Mouse (Mus musculus) forebrain, embryonic 11.5 days (tissue): ENCODE measurements around the gene Smpd3. TPM values are rescaled to one million over a fixed set of nuclear protein-coding genes. Genes with fewer than 3 reads are reported as not detected.
"Not testable (repeated sequence)": the region's sequence is repeated elsewhere in the genome, so short reads cannot be mapped to it uniquely, and the experiment has no call there.

Experiments
- ATAC-seq: fragments of 200-750 bp; cut with Nextera tagmentation; replicated peaks from 2 replicates; pipeline ENCODE4 v1.8.0; 2017; ENCODE audit warnings: moderate TSS enrichment; ENCODE audit not compliant: low FRiP score
- DNase-seq: peaks from one replicate; pipeline ENCODE4 v3.0.0-alpha.2; 2017; ENCODE audit warnings: low spot score
- H3K27ac ChIP-seq: fragments of 300-500 bp; sonication (generic); 2 replicates; pipeline ENCODE4 v1.5.1; 2014; ENCODE audit warnings: low read depth, low read length
- H3K27me3 ChIP-seq: fragments of 300-500 bp; sonication (generic); 2 replicates; pipeline ENCODE4 v1.6.1; 2014; ENCODE audit warnings: mild to moderate bottlenecking, low read length, mixed read lengths; ENCODE audit not compliant: control insufficient read depth, insufficient read depth
- H3K36me3 ChIP-seq: fragments of 300-500 bp; sonication (generic); 2 replicates; pipeline ENCODE4 v1.6.1; 2014; ENCODE audit warnings: mild to moderate bottlenecking, low read length, moderate library complexity, mixed read lengths; ENCODE audit not compliant: control insufficient read depth, insufficient read depth
- H3K4me1 ChIP-seq: fragments of 300-500 bp; sonication (generic); replicated peaks from 2 replicates; pipeline ENCODE4 v1.6.1; 2014; ENCODE audit warnings: low read length, mixed read lengths; ENCODE audit not compliant: control insufficient read depth, insufficient read depth
- H3K4me2 ChIP-seq: fragments of 300-500 bp; sonication (generic); 2 replicates; pipeline ENCODE4 v1.6.1; 2014; ENCODE audit warnings: low read depth, mild to moderate bottlenecking, low read length, moderate library complexity, mixed read lengths; ENCODE audit not compliant: severe bottlenecking
- H3K4me3 ChIP-seq: fragments of 300-500 bp; sonication (generic); 2 replicates; pipeline ENCODE4 v1.5.1; 2014; ENCODE audit warnings: low read depth, low read length
- H3K9ac ChIP-seq: fragments of 300-500 bp; sonication (generic); 2 replicates; pipeline ENCODE4 v1.6.1; 2014; ENCODE audit warnings: low read length
- H3K9me3 ChIP-seq: fragments of 300-500 bp; sonication (generic); 2 replicates; pipeline ENCODE4 v1.6.1; 2016; ENCODE audit warnings: low read length, mixed read lengths; ENCODE audit not compliant: control insufficient read depth
- WGBS: fragments of 180-500 bp; shearing (Covaris S2); extraction: QIAGEN DNeasy Blood & Tissue Kit; methylation state at CpG from one replicate; pipeline ENCODE4 v1.1.7; 2014; 5-methylcytosine and 5-hydroxymethylcytosine counted together
- polyA plus RNA-seq: library from polyadenylated mRNA; unstranded; fragments of >200 nt; fragmentation: Nextera tagmentation; extraction: Ambion mirVana; gene quantifications from 2 replicates; pipeline ENCODE4 v1.2.1, GENCODE M21; 2014

The Smpd3 gene
- polyA plus RNA-seq, 1 experiment from 2014 or later: 11.8 TPM

DNA sequence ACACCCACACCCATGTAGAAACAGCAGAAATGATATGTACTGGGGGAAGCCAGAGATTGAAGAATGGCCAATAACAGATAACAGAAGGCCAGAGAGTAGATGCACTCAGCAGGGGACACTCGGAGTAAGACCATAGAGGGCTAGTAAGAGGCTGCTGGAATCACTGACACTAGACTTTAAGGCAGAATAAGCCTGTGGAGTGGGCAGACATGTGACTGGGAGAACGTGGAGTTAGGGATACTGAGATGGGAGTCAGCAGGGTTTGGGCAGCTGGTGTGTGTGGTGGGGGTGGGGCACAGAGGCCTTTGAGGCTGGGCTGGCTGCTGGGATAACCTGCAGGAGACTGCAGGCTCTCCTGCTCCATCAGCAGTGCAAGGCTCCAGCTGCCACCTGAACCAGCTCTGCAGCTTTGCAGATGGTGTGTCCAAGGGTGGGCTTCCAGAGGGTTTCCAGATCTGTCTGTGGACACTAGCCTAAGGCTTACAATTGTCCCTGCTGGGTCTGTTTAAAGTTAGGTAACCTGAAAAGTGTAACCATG lies 31.0 kb downstream of the Smpd3 start:
- not testable (repeated sequence) for ATAC-seq, H3K4me1 ChIP-seq, H3K4me3 ChIP-seq, DNase-seq, H3K36me3 ChIP-seq, H3K4me2 ChIP-seq, H3K27ac ChIP-seq, H3K9ac ChIP-seq, H3K27me3 ChIP-seq, H3K9me3 ChIP-seq
- WGBS: 44% methylated on average over 2 of the region's 2 CpGs

DNA sequence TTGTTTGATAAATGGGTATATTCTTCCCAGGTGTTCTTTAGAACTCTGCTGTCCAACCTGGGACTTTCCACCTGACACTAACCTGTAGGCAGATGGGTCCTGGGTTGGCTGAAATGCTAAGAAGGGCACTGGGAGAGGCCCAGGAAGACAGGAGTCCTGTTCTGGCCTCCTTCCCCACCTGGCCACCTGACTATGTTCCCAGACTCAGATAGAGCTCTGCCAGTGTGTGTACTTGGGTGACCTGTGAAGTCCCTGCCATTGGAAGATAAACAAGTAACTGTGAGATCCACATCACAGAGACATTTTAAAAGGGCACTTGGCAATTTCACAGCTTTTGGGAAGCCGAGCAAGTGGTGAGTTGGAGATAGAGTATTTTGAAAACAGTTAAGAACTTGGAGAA lies 31.7 kb downstream of the Smpd3 start:
- 87% methylated on average over 1 of the region's 1 CpGs for WGBS
- H3K4me1 ChIP-seq: no peaks in the 10 kb centered on the region
- no peaks in the 10 kb centered on the region for H3K27me3 ChIP-seq
- DNase-seq (no peak), ATAC-seq (no peak)
- H3K9me3 ChIP-seq: no peaks in the 10 kb centered on the region
- H3K9ac ChIP-seq: no peak overlapping the region
- no peaks in the 10 kb centered on the region for H3K36me3 ChIP-seq
- H3K27ac ChIP-seq: no peak overlapping the region
- H3K4me3 ChIP-seq: no peak overlapping the region
- no peak overlapping the region for H3K4me2 ChIP-seq

DNA sequence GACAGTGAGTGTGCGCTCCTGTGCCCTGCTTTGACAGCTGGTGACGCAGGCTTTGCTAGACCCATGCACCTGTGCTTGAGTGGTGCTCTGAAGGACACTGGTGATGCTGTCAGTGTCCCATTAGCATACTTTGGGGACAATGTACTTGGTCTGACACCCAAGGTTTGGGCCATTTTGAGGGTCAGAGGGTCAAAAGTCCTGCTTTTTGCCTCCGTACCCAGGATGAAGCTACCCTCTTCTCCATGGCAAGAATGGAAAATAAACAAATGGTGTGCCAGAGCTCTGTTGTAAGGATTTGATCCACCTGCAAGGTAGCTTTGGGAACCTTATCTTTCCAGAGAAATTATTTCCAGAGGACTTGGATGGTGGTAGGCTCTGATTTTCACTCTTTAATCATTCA lies 32.5 kb downstream of the Smpd3 start:
- 97% methylated on average over 3 of the region's 3 CpGs for WGBS
- Histone ChIP-seq H3K4me3 (no peak overlapping the region), H3K27me3 (no peaks in the 10 kb centered on the region), H3K9me3 (no peaks in the 10 kb centered on the region), H3K36me3 (no peaks in the 10 kb centered on the region), H3K4me2 (no peak overlapping the region), H3K27ac (no peak overlapping the region), H3K4me1 (no peaks in the 10 kb centered on the region), H3K9ac (no peak overlapping the region)
- no peak for ATAC-seq
- no peak for DNase-seq

DNA sequence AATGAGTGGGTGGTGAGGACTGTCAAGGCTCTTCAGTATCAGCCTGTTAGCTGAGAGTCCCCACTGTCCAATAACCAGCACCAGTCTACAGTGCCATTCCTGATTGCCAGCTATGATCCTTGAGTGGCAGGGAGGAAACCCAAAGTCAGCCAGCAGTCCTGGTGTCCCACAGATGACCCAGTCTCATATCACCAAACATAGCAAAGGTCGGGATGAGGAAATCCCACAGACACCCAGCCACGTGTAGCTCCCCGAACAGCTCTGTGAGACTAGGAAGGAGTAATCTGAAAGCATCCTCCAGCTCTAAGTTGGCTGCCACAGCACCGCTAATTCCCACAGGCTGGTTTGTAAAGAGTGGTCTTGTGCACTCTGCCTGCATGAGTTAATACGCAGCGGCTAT lies 33.5 kb downstream of the Smpd3 start:
- 84% methylated on average over 6 of the region's 6 CpGs for WGBS
- DNase-seq: no peak

DNA sequence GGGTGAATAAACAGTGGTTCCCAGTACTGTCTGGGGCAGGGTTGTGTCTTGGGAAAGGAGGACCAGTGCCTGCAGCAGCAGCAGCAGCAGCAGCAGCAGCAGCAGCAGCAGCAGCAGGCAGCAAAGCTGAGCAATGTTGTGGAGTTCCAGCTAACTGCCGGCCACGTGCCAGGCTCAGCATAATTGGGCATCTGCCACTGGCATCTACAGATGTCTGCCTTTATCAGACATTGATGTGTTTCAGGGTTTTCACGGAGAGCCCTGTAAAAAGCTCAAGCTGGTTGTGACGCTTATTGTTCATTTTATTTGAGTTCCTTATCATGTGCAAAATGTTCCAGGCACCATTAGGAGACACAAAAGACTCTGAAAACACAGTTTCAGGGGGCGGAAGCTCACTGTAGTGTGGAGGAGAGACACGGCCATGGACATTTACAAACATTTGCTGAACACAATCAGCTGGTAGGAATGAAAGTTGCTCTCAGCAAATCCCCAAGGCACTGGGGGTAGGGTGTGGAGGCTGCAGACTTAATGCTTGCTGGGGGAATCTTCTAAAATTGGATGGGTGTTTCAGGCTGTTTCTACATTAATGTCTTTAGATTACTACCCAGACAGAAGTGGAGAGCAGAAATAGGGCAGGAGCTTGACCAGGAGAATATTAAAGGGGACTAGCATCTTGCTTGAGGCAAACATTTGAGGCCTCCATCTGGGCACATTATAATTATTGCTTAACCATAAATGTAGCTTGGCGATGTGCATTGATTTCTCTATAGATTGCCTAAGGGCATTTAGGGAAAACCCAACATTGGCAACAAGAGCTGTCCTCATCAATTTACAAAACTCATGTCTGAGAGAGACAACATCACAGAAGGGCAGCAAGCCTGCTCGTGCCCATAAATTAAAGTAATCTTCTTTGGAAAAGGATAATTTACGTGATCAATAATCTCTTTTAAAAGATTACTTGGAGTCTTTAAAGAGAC lies 36.8 kb downstream of the Smpd3 start:
- no peaks in the 10 kb centered on the region for H3K9me3 ChIP-seq
- 81% methylated on average over 9 of the region's 9 CpGs for WGBS
- no peaks in the 10 kb centered on the region for H3K36me3 ChIP-seq
- H3K4me2 ChIP-seq: no peak overlapping the region
- H3K27me3 ChIP-seq: no peaks in the 10 kb centered on the region
- H3K27ac ChIP-seq: no peak overlapping the region
- DNase-seq (no peak), ATAC-seq (no peak)
- H3K4me3 ChIP-seq: no peak overlapping the region
- H3K9ac ChIP-seq: no peak overlapping the region
- H3K4me1 ChIP-seq: no peaks in the 10 kb centered on the region

More for the DNA sequence above, 33.5 kb downstream of the Smpd3 start:
- Histone ChIP-seq H3K9me3 (no peaks in the 10 kb centered on the region), H3K9ac (no peak overlapping the region), H3K27ac (no peak overlapping the region), H3K4me2 (no peak overlapping the region), H3K4me1 (no peaks in the 10 kb centered on the region), H3K36me3 (no peaks in the 10 kb centered on the region), H3K27me3 (no peaks in the 10 kb centered on the region), H3K4me3 (no peak overlapping the region)
- ATAC-seq: no peak

DNA sequence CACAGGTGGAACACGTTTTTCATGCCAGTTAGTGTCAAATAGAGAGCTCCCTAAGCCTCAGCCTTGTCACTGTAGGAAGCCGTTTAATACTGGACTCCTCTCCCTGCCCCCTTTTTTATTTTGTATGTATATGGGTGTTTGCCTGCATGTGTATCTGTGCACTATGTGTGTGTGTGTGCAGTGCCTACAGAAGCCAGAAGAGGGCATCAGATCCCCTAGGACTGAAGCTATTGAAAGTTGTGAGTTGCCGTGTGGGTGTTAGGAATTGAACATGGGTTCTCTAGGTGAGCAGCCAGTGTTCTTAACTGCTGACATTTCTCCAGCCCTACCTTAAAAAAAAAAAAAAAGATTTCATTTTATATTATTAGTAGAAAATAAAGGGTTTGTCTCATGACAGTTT lies 38.1 kb downstream of the Smpd3 start:
- no peak overlapping the region for H3K9ac ChIP-seq
- no peaks in the 10 kb centered on the region for H3K9me3 ChIP-seq
- no peak overlapping the region for H3K4me2 ChIP-seq
- H3K4me1 ChIP-seq: no peaks in the 10 kb centered on the region
- ATAC-seq (no peak), DNase-seq (no peak)
- 81% methylated on average over 3 of the region's 3 CpGs for WGBS
- no peak overlapping the region for H3K4me3 ChIP-seq
- H3K27ac ChIP-seq: no peak overlapping the region
- H3K36me3 ChIP-seq: no peaks in the 10 kb centered on the region
- H3K27me3 ChIP-seq: no peaks in the 10 kb centered on the region

DNA sequence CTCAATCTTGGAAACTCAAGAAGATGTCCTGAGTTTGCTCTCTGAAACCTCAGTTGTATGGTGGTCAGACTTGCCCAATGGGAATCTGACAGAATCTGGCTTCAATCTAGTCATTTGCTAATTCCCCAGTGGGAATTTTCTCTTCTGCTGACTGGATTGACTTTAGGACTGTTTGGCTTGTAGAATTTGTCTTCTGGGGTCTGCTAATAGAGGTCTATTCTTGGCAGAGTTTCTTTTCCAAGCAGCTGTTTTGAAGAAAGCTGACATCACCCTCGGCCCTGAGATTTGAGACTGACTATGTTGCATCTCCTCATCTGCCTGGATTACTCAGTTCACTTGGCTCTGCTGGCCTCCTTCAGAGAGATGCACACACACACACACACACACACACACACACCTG lies 38.9 kb downstream of the Smpd3 start:
- Histone ChIP-seq H3K9ac (no peak overlapping the region), H3K4me1 (no peaks in the 10 kb centered on the region), H3K27me3 (no peaks in the 10 kb centered on the region), H3K4me2 (no peak overlapping the region), H3K4me3 (no peak overlapping the region), H3K9me3 (no peaks in the 10 kb centered on the region), H3K27ac (no peak overlapping the region), H3K36me3 (no peaks in the 10 kb centered on the region)
- WGBS: 78% methylated on average over 1 of the region's 1 CpGs
- no peak for ATAC-seq
- DNase-seq: no peak

DNA sequence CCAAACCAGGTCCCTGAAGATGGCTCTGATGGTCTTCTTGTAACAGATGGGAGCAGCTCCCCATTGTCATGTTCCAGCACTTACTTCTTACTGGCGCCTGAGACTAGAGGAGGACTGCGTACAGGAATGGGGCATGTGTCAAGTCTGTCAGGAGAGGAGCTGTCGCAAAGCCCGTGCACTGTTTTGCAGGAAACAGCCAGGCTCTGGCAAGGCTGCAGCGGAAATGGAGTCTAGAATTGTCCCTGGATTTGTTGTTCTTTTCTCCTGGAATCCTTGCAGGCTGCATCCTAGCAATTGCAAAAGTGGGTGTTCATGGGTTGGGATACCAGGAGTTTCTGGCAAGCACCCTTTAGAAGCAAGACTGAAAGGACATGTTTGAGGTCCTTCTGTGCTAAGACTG lies 39.5 kb downstream of the Smpd3 start:
- 78% methylated on average over 5 of the region's 5 CpGs for WGBS
- DNase-seq (no peak), ATAC-seq (no peak)
- H3K27me3 ChIP-seq: no peaks in the 10 kb centered on the region
- H3K27ac ChIP-seq: no peak overlapping the region
- H3K4me3 ChIP-seq: no peak overlapping the region
- no peak overlapping the region for H3K4me2 ChIP-seq
- H3K9me3 ChIP-seq: no peaks in the 10 kb centered on the region
- H3K4me1 ChIP-seq: no peaks in the 10 kb centered on the region
- no peak overlapping the region for H3K9ac ChIP-seq
- H3K36me3 ChIP-seq: no peaks in the 10 kb centered on the region
